Comparison of ENCODE assay signal across 8 mouse cellular contexts in the genomic region with DNA sequence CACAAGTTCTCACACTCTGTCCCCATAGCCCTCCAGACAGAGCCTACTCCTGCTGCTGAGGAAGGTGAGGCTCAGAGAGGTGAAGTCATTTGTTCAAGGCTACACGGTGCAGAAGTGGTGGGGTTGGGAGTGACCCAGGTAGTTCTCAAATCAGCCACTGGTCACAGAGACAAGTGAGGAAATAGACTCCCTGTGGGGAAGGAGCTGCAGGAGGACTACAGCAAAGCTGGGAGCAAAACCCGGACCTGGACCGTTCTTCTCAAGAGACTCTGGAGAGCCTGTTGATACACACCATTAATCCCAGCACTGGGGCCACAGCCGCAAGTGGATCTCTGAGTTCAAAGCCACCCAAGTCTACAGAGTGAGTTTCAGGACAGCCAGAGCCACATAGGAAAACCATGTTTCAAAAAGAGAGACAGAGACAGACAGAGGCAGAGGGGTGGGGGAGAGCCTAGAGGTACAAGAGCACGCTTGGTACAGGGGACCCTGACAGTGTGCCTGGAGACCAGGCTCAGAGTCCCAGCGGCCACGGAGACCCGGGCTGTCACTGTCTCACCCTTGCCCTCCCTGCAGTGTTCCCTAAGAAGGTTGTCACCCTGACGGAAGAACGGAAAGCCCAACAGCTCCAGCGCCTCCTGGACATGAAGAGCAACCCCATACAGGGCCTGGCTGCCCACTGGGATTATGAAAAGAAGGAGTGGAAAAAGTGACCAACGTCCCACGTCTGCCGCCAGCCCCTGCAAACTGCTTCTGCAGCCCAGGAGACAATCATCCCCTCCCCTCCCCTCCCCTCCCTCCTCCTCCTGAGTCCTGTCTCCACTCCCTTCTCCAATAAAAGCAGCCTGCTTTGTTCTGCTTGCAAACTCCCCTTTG. TPM values are rescaled to one million over a fixed set of nuclear protein-coding genes. Genes with fewer than 3 reads are reported as not detected.
DNase-seq lines count a peak whose midpoint lies in the region; ATAC-seq lines count a peak whose summit lies in the region.

No protein-coding gene starts in this region.

- no peak overlapping the region for H3K27ac ChIP-seq in hindbrain, embryonic 16.5 days (ENCODE audit: low read depth, low read length)
- H3K27ac ChIP-seq in midbrain, embryonic 14.5 days (replicated peaks; ENCODE audit: low read depth, low read length): no peak overlapping the region

- H3K4me3 ChIP-seq in hindbrain, embryonic 16.5 days (ENCODE audit: low read length): no peak overlapping the region
- no peak overlapping the region for H3K4me3 ChIP-seq in midbrain, embryonic 14.5 days (replicated peaks; ENCODE audit: low read depth, low read length)

- intact Hi-C loops in heart, postnatal 25 days (cut with DNase I): loop anchor here (10.0 kb wide), 1 partner anchor 150 kb away; no protein-coding TSS in a partner anchor

- peaks cover 9% of the 10 kb centered on the region for H3K4me1 ChIP-seq in hindbrain, embryonic 16.5 days (ENCODE audit: control insufficient read depth, insufficient read depth, low read depth, low read length)
- peaks cover 5% of the 10 kb centered on the region; the same call in 1 of the 2 replicates for H3K4me1 ChIP-seq in midbrain, embryonic 14.5 days (ENCODE audit: control insufficient read depth, insufficient read depth, low read length)

- H3K9ac ChIP-seq in hindbrain, embryonic 16.5 days (ENCODE audit: low read depth, low read length): peak overlapping the region; percentile 7; the same call in 1 of the 2 replicates
- H3K9ac ChIP-seq in midbrain, embryonic 14.5 days (replicated peaks; ENCODE audit: low read length): no peak overlapping the region

- ATAC-seq in hindbrain, embryonic 16.5 days: no peak
- no peak for ATAC-seq in midbrain, embryonic 14.5 days (ENCODE audit: low FRiP score, low TSS enrichment)
- ATAC-seq in monocyte, adult 5-6 weeks (replicated peaks; ENCODE audit: insufficient number of reproducible peaks, low FRiP score, low TSS enrichment, poor library complexity, severe bottlenecking): no peak

- no peaks in the 10 kb centered on the region for H3K36me3 ChIP-seq in hindbrain, embryonic 16.5 days (ENCODE audit: control insufficient read depth, insufficient read depth, low read length)
- no peaks in the 10 kb centered on the region for H3K36me3 ChIP-seq in midbrain, embryonic 14.5 days (ENCODE audit: control insufficient read depth, insufficient read depth, low read length)

- no peaks in the 10 kb centered on the region for H3K9me3 ChIP-seq in hindbrain, embryonic 16.5 days (ENCODE audit: control insufficient read depth, low read length)
- H3K9me3 ChIP-seq in midbrain, embryonic 14.5 days (ENCODE audit: control insufficient read depth, low read length): no peaks in the 10 kb centered on the region

- H3K4me2 ChIP-seq in hindbrain, embryonic 16.5 days (ENCODE audit: low read length): peak overlapping the region; percentile 32
- H3K4me2 ChIP-seq in midbrain, embryonic 14.5 days (ENCODE audit: low read length): peak overlapping the region; percentile 29

- no peaks in the 10 kb centered on the region for H3K27me3 ChIP-seq in hindbrain, embryonic 16.5 days (replicated peaks; ENCODE audit: control insufficient read depth, insufficient read depth, low read length)
- H3K27me3 ChIP-seq in midbrain, embryonic 14.5 days (ENCODE audit: control insufficient read depth, insufficient read depth, low read length): no peaks in the 10 kb centered on the region

- peak; percentile 93 for DNase-seq in heart, adult 11 months
- DNase-seq in heart, postnatal 25 days (ENCODE audit: low spot score): no peak
- peak; percentile 52 for DNase-seq in embryo, embryonic 11 days
- DNase-seq in midbrain, embryonic 14.5 days: peak; percentile 40
- DNase-seq in frontal cortex, postnatal 10 days (ENCODE audit: low spot score in 2 of 2): no peak
- no peak for DNase-seq in cerebellum, adult 11 months

- WGBS in hindbrain, embryonic 16.5 days: 8% methylated on average over 14 of the region's 14 CpGs
- 1% methylated on average over 14 of the region's 14 CpGs for WGBS in midbrain, embryonic 14.5 days

RNA-seq across cellular contexts. Expression of a gene that starts 10.4 kb away (rescaled TPM):
- total RNA-seq in heart, postnatal 25 days (2021): 10 to 100 TPM; 12.2 to 16.8 TPM
- 6.7 and 7.0 TPM in 2 replicates for polyA plus RNA-seq in hindbrain, embryonic 16.5 days (2015; fragmentation: Nextera tagmentation; extraction: Ambion mirVana)
- polyA plus RNA-seq in midbrain, embryonic 14.5 days (2014; fragmentation: Nextera tagmentation; extraction: Ambion mirVana): 5.4 and 5.6 TPM in 2 replicates
- not detected in 3 replicates for total RNA-seq in monocyte, adult 5-6 weeks (2017)

RNA-seq across cellular contexts. Expression of a gene that starts 28.4 kb away (rescaled TPM):
- total RNA-seq in heart, postnatal 25 days (2021): 10 to 100 TPM; 37.8 to 57.0 TPM
- polyA plus RNA-seq in hindbrain, embryonic 16.5 days (2015; fragmentation: Nextera tagmentation; extraction: Ambion mirVana): 56.8 and 68.4 TPM in 2 replicates
- polyA plus RNA-seq in midbrain, embryonic 14.5 days (2014; fragmentation: Nextera tagmentation; extraction: Ambion mirVana): 33.5 and 38.8 TPM in 2 replicates
- total RNA-seq in monocyte, adult 5-6 weeks (2017): 3.7 to 18.6 TPM (median 15.7 TPM) in 3 replicates

Comparison
In these comparisons a context has a peak if more than half of its experiments do, and no peak if none do; other contexts are left out.
1. DNase-seq: peak in heart, adult 11 months (single experiment), embryo, embryonic 11 days (single experiment) and midbrain, embryonic 14.5 days (single experiment); none in heart, postnatal 25 days (single experiment), frontal cortex, postnatal 10 days (0 of 2) and cerebellum, adult 11 months (single experiment).
2. RNA of a gene that starts 10.4 kb away (total RNA-seq): 12.2 to 16.8 TPM in heart, postnatal 25 days; not detected in monocyte, adult 5-6 weeks; every median in the first group is over 10 times any median in the second.